Mouse (Mus musculus): ENCODE measurements around the gene Ppp1r16b.

The Ppp1r16b gene

DNA sequence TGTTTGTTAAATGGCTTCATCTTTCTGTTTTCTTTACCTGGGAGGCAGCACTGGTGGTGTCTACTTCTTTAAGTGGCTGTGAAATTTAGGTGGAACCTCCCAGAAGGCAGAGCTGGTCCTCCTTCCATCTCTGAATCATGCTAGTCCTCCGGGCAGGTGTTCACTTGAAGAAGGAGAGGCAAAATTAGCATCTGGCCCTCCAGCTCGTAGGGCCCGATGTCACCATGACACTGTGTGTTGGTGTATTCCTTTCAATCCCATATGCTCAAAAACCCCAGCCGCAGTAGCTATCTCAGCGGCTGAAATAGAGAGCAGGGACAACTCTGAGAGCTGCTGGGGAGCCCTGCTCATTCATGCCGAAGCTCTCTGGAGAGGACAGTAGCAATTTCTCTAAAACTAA is 27.0 kb downstream of the Ppp1r16b start:
- DNase-seq (ENCODE audit: low spot score), result no peak

GRCm38 (mm10) chr2:158695811-158696210 is 30.6 kb downstream of the Ppp1r16b start:
- DNase-seq (ENCODE audit: low spot score), result no peak

GRCm38 (mm10) chr2:158696451-158696850 is 31.3 kb downstream of the Ppp1r16b start:
- DNase-seq (ENCODE audit: low spot score), result no peak

GRCm38 (mm10) chr2:158699908-158700307 is 34.7 kb downstream of the Ppp1r16b start:
- no peak for DNase-seq (ENCODE audit: low spot score)

DNA sequence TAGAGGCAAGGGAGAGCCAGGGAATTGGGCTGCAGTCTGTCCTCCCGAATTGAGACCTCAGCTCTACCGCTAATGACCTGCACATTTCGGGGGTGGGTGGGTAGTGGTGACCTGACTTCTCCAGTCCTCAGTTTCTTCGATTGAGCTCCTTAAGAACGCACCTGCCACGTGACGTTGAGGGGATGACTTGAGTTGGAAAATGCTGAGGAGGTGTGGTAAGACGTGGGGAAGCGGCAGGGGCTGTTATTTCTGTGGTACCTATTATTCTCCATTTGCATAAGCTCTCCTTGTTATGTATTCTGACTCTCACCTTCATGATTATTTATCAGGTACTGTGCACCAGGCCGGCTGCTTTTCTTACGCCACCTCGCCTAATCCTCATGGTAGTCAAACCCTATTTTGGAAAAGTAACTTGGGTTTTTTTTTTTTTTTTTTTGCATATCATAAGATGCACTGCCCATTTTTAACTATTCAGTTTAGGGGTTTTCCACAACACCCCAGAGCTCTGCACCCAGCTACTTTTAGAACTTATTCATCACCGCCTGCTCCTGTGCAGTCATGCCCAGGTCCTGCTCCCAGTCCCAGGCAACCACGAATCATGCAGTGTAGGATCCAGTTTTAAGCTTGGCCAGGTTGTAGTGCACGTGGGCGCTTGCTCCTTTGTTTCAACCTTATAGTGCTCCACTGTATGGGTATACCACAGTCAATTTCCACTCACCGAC is 35.5 kb downstream of the Ppp1r16b start:
- no peak for DNase-seq (ENCODE audit: low spot score)

DNA sequence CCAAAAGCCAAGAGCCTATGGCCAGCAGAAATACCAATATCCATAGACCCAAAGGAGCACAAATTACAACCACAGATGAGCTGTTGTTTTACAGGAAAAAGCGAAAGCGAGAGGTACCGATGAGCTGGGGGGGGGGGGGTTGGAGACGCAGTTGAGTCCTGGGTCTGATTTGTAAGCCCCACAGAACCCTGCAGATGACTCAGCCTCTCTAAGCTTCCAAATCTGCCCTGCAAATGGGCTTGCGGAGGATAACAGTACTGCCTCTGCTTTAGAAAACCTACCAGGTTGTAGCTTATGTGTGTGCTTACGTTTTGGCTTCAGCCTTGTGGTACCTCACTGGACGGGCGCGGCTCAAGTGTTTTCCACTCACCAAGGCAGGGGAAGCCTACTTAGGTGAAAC is 36.3 kb downstream of the Ppp1r16b start:
- no peak for DNase-seq (ENCODE audit: low spot score)

GRCm38 (mm10) chr2:158702176-158702575 is 37.0 kb downstream of the Ppp1r16b start:
- DNase-seq (ENCODE audit: low spot score), result no peak

GRCm38 (mm10) chr2:158704720-158705119 is 39.5 kb downstream of the Ppp1r16b start:
- no peak for DNase-seq (ENCODE audit: low spot score)

- no peak for DNase-seq (ENCODE audit: low spot score)
Observed at GRCm38 (mm10) chr2:158705529-158705928, 40.3 kb downstream of the Ppp1r16b start.

DNA sequence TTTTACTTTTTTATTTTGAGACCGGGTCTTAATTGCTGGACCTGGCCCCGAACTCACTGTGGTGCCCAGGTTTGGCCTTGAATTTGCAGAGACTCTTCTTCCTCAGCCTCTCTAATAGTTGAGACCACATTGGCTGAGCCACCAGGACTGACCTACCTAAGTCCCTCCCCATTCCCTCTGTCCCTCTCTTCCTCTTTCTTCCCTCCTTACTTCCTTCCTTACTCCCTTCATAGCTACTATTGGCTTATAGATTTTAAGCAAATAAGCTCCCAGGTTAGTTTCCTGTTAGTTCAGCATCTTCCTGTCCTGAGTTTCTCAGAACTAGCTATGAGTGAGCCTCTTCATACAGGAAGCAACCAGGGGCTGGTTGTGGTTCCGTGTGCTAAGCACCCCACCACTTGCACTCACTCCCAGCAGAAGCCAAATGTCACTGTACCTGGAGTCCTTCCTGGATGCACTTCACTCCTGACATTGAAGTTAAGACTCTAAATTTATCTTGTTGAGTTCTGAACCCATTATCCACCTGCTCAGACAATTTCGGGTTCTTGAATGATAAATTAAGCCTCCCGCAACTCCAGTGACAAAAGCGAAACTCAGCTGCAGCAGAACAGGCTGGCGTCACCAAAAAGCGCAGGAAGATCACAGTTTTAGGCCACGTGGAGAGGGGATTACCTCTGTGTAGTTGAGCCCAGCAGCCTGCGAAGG is 41.7 kb downstream of the Ppp1r16b start:
- DNase-seq (ENCODE audit: low spot score), result no peak

DNA sequence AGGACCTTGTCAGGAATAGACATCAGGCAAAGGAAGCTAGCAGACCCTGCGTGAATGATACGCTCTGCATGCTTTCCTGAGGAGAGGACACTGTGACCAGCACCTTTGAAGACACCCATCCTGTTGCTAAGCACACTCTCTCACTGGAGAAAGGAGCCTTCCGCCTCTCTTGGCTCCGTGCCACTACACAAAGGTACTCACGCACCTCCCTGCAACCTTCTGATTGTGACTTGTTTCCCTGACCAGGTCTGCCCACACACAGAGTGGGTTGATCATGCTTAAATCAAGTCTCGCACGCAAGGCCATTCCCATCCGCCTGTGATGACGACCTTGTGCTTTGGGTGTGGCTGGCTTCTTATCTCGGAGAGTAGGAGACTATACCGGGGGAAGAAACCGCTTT is 42.9 kb downstream of the Ppp1r16b start:
- DNase-seq (ENCODE audit: low spot score), result no peak

DNA sequence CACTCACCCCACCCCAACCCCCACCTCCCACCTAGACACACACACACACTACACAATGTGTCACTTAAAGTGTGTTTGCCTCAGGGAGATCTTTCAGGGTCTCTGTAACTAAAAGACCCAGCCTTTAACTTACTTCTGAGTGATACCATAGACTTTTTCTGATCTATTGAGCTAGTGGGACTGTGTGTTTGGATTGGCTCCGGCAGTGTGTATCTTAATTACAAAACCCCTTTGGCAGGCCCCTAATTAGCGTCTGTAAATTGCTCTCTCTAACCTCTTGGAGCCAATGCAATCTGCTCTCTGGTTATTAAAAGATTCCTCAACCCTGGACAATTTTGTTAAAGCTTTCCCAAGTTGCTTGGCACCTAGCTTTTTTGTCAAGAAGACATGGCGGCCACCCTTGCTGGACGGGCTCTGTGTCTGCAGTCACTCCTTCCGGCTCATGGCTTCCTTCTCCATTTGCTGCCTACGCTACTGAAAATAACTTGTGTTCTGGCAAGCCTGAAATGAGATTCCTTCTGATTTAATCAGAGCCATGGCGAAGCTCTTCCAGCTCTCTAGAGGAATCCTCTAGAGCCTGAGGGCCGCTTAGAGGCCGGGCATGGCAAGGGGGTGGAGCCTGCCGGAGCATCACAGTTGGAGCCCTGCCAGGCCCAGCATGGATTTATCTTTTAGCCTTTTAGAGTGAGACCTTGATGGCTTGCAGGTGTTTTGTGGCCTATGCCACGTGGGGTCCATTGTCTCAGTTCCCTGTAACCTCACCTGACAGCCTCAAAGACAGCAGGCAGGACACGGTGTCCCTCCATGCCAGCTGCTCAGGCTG is 46.9 kb downstream of the Ppp1r16b start:
- DNase-seq (ENCODE audit: low spot score), result no peak

DNA sequence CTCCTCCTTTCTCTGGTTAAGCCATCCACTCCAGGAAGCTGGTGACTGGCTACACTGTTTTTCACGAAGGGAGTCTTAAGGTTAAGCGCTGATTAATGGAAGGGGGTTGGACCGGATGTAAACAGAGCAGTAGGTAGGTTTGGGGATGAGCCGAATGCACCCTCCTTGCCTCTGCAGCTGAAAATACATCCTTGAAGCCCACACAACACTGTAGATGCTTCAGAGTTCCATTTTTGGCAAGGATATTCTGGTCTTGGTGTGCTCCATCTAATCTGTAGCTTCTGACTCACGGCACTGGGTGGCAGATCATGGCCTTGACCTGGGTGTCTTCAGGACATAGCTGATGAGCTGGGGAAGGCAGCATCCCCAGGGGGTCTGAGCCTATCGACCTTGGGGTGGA is 49.6 kb downstream of the Ppp1r16b start:
- DNase-seq (ENCODE audit: low spot score), result no peak

- DNase-seq (ENCODE audit: low spot score), result no peak
Observed at GRCm38 (mm10) chr2:158716066-158716465, 50.9 kb downstream of the Ppp1r16b start.

- DNase-seq (ENCODE audit: low spot score), result no peak
Observed at GRCm38 (mm10) chr2:158717551-158718418, 52.6 kb downstream of the Ppp1r16b start.

- DNase-seq (ENCODE audit: low spot score), result no peak
Observed at GRCm38 (mm10) chr2:158718816-158719549, 53.8 kb downstream of the Ppp1r16b start.

DNA sequence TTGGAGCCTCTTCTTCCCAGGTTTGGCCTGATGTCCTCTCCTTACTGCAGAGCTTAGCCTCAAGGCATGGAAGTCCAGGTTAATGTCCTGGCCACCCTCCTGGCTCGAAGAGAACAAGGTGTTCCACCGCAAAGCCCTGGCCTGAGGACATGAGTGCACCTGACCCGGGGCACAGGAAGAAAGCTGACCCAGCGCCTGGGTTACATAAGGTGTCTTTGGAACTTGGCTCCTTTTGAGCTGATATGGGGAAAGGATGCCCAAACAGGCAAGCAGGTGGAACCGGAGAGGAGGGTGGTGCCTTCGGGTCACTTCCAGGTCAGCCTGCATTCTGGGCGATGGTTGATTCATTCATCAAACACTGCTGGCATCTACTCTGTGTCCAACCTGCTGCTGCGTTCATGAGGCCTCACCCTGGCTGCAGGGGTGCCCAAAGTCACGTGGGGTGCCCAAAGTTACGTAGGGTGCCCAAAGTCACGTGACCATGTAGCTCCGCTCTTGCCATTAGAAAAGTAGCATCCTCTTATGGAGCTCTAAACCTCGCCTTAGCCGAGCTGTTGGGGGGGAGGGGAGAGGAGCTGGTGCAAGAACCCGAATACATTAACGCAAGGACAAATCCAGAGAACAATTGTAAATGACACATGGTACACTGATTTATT is 55.6 kb downstream of the Ppp1r16b start:
- DNase-seq (ENCODE audit: low spot score), result no peak

- DNase-seq (ENCODE audit: low spot score), result no peak
Observed at GRCm38 (mm10) chr2:158721481-158721880, 56.3 kb downstream of the Ppp1r16b start.

GRCm38 (mm10) chr2:158722135-158722534 is 56.9 kb downstream of the Ppp1r16b start:
- DNase-seq (ENCODE audit: low spot score), result no peak

- DNase-seq (ENCODE audit: low spot score), result no peak
Observed at GRCm38 (mm10) chr2:158722991-158723551, 57.9 kb downstream of the Ppp1r16b start.

Measured in ovary, postnatal 14 days (tissue).